In genomic region chr5:106756937-106757371, GRCm38 (mm10) we compare ENCODE assay signal across 8 mouse cellular contexts. TPM values are rescaled to one million over a fixed set of nuclear protein-coding genes. Genes with fewer than 3 reads are reported as not detected.
DNase-seq lines count a peak whose midpoint lies in the region; ATAC-seq lines count a peak whose summit lies in the region.

No protein-coding gene starts in this region.

- WGBS in intestine, embryonic 16.5 days: 5% methylated on average over 10 of the region's 10 CpGs
- 5% methylated on average over 10 of the region's 10 CpGs for WGBS in neural tube, embryonic 13.5 days

- H3K27ac ChIP-seq in intestine, embryonic 16.5 days (ENCODE audit: low read length): no peak overlapping the region
- H3K27ac ChIP-seq in neural tube, embryonic 13.5 days (replicated peaks): no peak overlapping the region

- no peaks in the 10 kb centered on the region; the same call in 1 of the 2 replicates for H3K27me3 ChIP-seq in intestine, embryonic 16.5 days (replicated peaks; ENCODE audit: control insufficient read depth, insufficient read depth, low read length)
- peaks cover 32% of the 10 kb centered on the region for H3K27me3 ChIP-seq in neural tube, embryonic 13.5 days

- no peak overlapping the region for H3K4me3 ChIP-seq in intestine, embryonic 16.5 days (ENCODE audit: low read length)
- H3K4me3 ChIP-seq in neural tube, embryonic 13.5 days: peak overlapping the region; percentile 31

- H3K36me3 ChIP-seq in intestine, embryonic 16.5 days (ENCODE audit: control insufficient read depth, insufficient read depth, low read length): no peaks in the 10 kb centered on the region
- H3K36me3 ChIP-seq in neural tube, embryonic 13.5 days: no peaks in the 10 kb centered on the region

- H3K4me2 ChIP-seq in intestine, embryonic 16.5 days (ENCODE audit: low read depth, low read length): peak overlapping the region; percentile 26; the same call in 1 of the 2 replicates
- H3K4me2 ChIP-seq in neural tube, embryonic 13.5 days: peak overlapping the region; percentile 58

- DNase-seq in cerebellum, postnatal 14 days: peak; percentile 9 to 12
- DNase-seq in cerebellum, adult 11-12 months: no peak
- DNase-seq in ovary, adult 18-20 months (ENCODE audit: low spot score): peak; percentile 20
- no peak for DNase-seq in ovary, postnatal 10 days (ENCODE audit: low spot score)
- no peak for DNase-seq in gastrocnemius, adult 8-10 months (ENCODE audit: low spot score in 2 of 2)
- DNase-seq in urinary bladder, postnatal 14 days (ENCODE audit: low spot score): no peak

- H3K9me3 ChIP-seq in intestine, embryonic 16.5 days (ENCODE audit: control insufficient read depth, low read length): no peaks in the 10 kb centered on the region
- H3K9me3 ChIP-seq in neural tube, embryonic 13.5 days: no peaks in the 10 kb centered on the region

- H3K9ac ChIP-seq in intestine, embryonic 16.5 days (ENCODE audit: low read depth, low read length): no peak overlapping the region
- peak overlapping the region; percentile 53; the same call in 1 of the 2 replicates for H3K9ac ChIP-seq in neural tube, embryonic 13.5 days

- ATAC-seq in intestine, embryonic 16.5 days: 0 out of 2 replicates have a peak, but pooled peaks have one; percentile 44
- ATAC-seq in neural tube, embryonic 13.5 days (ENCODE audit: low read depth): peak; percentile 84

- no peaks in the 10 kb centered on the region; the same call in 1 of the 2 replicates for H3K4me1 ChIP-seq in intestine, embryonic 16.5 days (ENCODE audit: control insufficient read depth, insufficient read depth, low read length)
- peaks cover 22% of the 10 kb centered on the region for H3K4me1 ChIP-seq in neural tube, embryonic 13.5 days (replicated peaks)

RNA-seq across cellular contexts. Expression of gene Zfp644, which starts 59.9 kb away (rescaled TPM):
- polyA plus RNA-seq in intestine, embryonic 16.5 days (2015; fragmentation: Nextera tagmentation; extraction: Ambion mirVana): 35.8 and 36.3 TPM in 2 replicates
- 67.3 and 73.0 TPM in 2 replicates for polyA plus RNA-seq in neural tube, embryonic 13.5 days (2015; fragmentation: Nextera tagmentation; extraction: Ambion mirVana)
- 10 to 100 TPM; 46.7 to 56.8 (median 48.4) TPM for total RNA-seq in gastrocnemius, adult 8-10 months (2022)

Comparison
In these comparisons a context has a peak if more than half of its experiments do, and no peak if none do; other contexts are left out.
1. DNase-seq: peak in cerebellum, postnatal 14 days (2 of 2) and ovary, adult 18-20 months (single experiment); none in cerebellum, adult 11-12 months (single experiment), ovary, postnatal 10 days (single experiment), gastrocnemius, adult 8-10 months (0 of 2) and urinary bladder, postnatal 14 days (single experiment).